Mouse (Mus musculus) megakaryocyte-erythroid progenitor cell, adult 5-6 weeks (primary cell): ENCODE measurements around the gene Dbi. TPM values are rescaled to one million over a fixed set of nuclear protein-coding genes. Genes with fewer than 3 reads are reported as not detected.

Experiments used
- total RNA-seq, 2 experiments: library from RNA; stranded (forward) in 1 of 2; stranded (reverse) in 1 of 2; fragments of 200-1000, 215-1000 nt in 1 of 2; fragments of >200 nt in 1 of 2; fragmentation: Nextera tagmentation in 1 of 2; gene quantifications; 2 replicates each; pipeline ENCODE4 v1.2.3; 2014 to 2017

Gene Dbi
- total RNA-seq, 2 experiments from 2014 or later: 135 to 154 TPM

Other genes starting within 250 kb of the Dbi start
- 5.4 and 7.3 TPM in 2 replicates for gene Tmem177, start 207.9 kb downstream of the Dbi start, total RNA-seq (2014; fragmentation: Nextera tagmentation)
- gene Tmem177, start 207.9 kb downstream of the Dbi start, total RNA-seq (2017): 4.9 and 5.2 TPM in 2 replicates
- gene Cfap221, start 123.8 kb downstream of the Dbi start, total RNA-seq (2014; fragmentation: Nextera tagmentation): not detected in 2 replicates
- not detected in 2 replicates for gene Cfap221, start 123.8 kb downstream of the Dbi start, total RNA-seq (2017)
- gene Sctr, start 114.2 kb downstream of the Dbi start, total RNA-seq (2014; fragmentation: Nextera tagmentation): not detected in 2 replicates
- not detected in 2 replicates for gene Sctr, start 114.2 kb downstream of the Dbi start, total RNA-seq (2017)
- gene Tmem37, start 47.0 kb downstream of the Dbi start, total RNA-seq (2014; fragmentation: Nextera tagmentation): not detected in 2 replicates
- gene Tmem37, start 47.0 kb downstream of the Dbi start, total RNA-seq (2017): not detected in 2 replicates
- 9.2 and 20.1 TPM in 2 replicates for gene 3110009E18Rik, start 109 bp upstream of the Dbi start, total RNA-seq (2014; fragmentation: Nextera tagmentation)
- gene 3110009E18Rik, start 109 bp upstream of the Dbi start, total RNA-seq (2017): 1.7 and 11.7 TPM in 2 replicates
- 120 and 172 TPM in 2 replicates for gene Steap3, start 151.6 kb upstream of the Dbi start, total RNA-seq (2014; fragmentation: Nextera tagmentation)
- 28.2 and 43.0 TPM in 2 replicates for gene Steap3, start 151.6 kb upstream of the Dbi start, total RNA-seq (2017)
- not detected in 2 replicates for gene C1ql2, start 219.5 kb upstream of the Dbi start, total RNA-seq (2014; fragmentation: Nextera tagmentation)
- gene C1ql2, start 219.5 kb upstream of the Dbi start, total RNA-seq (2017): not detected in 2 replicates